Mouse (Mus musculus): ENCODE measurements around the gene 1700025C18Rik. TPM values are rescaled to one million over a fixed set of nuclear protein-coding genes. Genes with fewer than 3 reads are reported as not detected.

1700025C18Rik gene
- not detected in 2 replicates for polyA plus RNA-seq (2014; fragmentation: Nextera tagmentation; extraction: Ambion mirVana)

DNA sequence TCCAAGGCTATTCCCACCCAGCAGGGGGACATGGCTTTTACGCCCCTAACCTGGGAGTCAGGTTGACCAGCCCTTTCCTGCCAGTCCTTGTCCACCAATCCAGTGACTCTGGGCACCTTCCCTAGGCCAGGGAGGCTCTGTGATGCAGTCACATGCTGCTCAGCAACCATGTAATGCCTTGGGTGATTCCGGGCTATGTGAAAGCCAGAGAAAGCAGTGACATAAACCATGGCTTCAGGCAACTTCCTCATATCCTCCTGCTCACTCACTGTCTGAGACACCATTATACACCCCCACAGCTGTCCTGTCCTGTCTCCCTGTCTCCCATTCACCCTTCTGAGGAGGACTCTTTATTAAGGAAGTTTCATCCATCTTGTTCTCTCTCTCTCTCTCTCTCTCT, at the start of gene 1700025C18Rik:
Gene 1700025C18Rik (minus strand): TSS at position 101 of the 400 bp plus-strand sequence.
- H3K4me3 ChIP-seq (ENCODE audit: low read depth, low read length), result no peak within 1 kb of the TSS
- no peaks in the 10 kb centered on the region for H3K27me3 ChIP-seq (ENCODE audit: control insufficient read depth, insufficient read depth, low read length)
- H3K4me1 ChIP-seq (ENCODE audit: control insufficient read depth, insufficient read depth, low read length), result peaks cover 1% of the 10 kb centered on the region; the same call in 1 of the 2 replicates
- ATAC-seq (ENCODE audit: low read depth), result no peak
- no peak within 1 kb of the TSS for H3K4me2 ChIP-seq (ENCODE audit: low read depth, low read length)
- no peak within 1 kb of the TSS for H3K27ac ChIP-seq (ENCODE audit: low read depth, low read length)
- 83% methylated on average over 2 of the region's 2 CpGs for WGBS
- H3K9ac ChIP-seq (replicated peaks; ENCODE audit: low read depth, low read length), result no peak within 1 kb of the TSS
- no peaks in the 10 kb centered on the region for H3K36me3 ChIP-seq (ENCODE audit: control insufficient read depth, insufficient read depth, low read length)
- H3K9me3 ChIP-seq (ENCODE audit: control insufficient read depth, low read length), result no peaks in the 10 kb centered on the region

- Histone ChIP-seq H3K9me3 (ENCODE audit: control insufficient read depth, low read length) (no peaks in the 10 kb centered on the region), H3K9ac (replicated peaks; ENCODE audit: low read depth, low read length) (peak overlapping the region; percentile 8; the same call in 1 of the 2 replicates), H3K27ac (ENCODE audit: low read depth, low read length) (0 out of 2 replicates have a peak overlapping the region, but pooled peaks have one; percentile 23), H3K4me2 (ENCODE audit: low read depth, low read length) (no peak overlapping the region), H3K4me3 (ENCODE audit: low read depth, low read length) (no peak overlapping the region), H3K4me1 (ENCODE audit: control insufficient read depth, insufficient read depth, low read length) (peaks cover 22% of the 10 kb centered on the region), H3K36me3 (ENCODE audit: control insufficient read depth, insufficient read depth, low read length) (no peaks in the 10 kb centered on the region), H3K27me3 (ENCODE audit: control insufficient read depth, insufficient read depth, low read length) (0 out of 2 replicates have a peak, but pooled peaks cover 4% of the 10 kb centered on the region)
- peak; percentile 22; the same call in 1 of the 2 replicates for ATAC-seq (ENCODE audit: low read depth)
- 4% methylated on average over 16 of the region's 16 CpGs for WGBS
These were observed 45.5 kb upstream of the 1700025C18Rik start for GRCm38 (mm10) chr2:165136049-165136448.

GRCm38 (mm10) chr2:165133566-165133965, 43.0 kb upstream of the 1700025C18Rik start:
- 0 out of 2 replicates have a peak, but pooled peaks have one; percentile 4 for ATAC-seq (ENCODE audit: low read depth)
- Histone ChIP-seq H3K36me3 (ENCODE audit: control insufficient read depth, insufficient read depth, low read length) (no peaks in the 10 kb centered on the region), H3K27me3 (ENCODE audit: control insufficient read depth, insufficient read depth, low read length) (no peaks in the 10 kb centered on the region), H3K4me2 (ENCODE audit: low read depth, low read length) (no peak overlapping the region; the same call in 1 of the 2 replicates), H3K9ac (replicated peaks; ENCODE audit: low read depth, low read length) (no peak overlapping the region), H3K27ac (ENCODE audit: low read depth, low read length) (no peak overlapping the region), H3K9me3 (ENCODE audit: control insufficient read depth, low read length) (no peaks in the 10 kb centered on the region), H3K4me3 (ENCODE audit: low read depth, low read length) (no peak overlapping the region), H3K4me1 (ENCODE audit: control insufficient read depth, insufficient read depth, low read length) (peaks cover 22% of the 10 kb centered on the region)
- WGBS, result under 1% methylated on average over 15 of the region's 15 CpGs

DNA sequence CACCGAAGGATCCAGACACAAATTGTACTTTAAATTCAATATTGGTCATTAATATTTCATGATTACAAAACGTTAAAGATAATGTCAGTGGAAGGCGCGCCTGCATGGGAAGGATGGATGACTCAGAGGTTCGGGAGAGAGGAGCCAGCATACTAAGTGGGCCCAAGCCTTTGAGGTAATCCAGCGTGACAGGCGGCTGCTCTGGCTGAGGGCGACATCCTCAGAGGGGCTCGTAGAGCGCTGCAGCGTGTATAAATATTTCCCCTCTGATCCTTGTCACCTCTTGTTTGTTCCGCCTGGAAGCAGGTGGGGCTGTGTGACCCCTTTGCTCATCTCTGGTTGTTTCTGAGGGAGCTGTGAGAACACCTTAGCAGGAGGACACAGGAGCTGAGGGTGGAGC, 40.9 kb upstream of the 1700025C18Rik start:
- H3K27ac ChIP-seq (ENCODE audit: low read depth, low read length), result no peak overlapping the region
- WGBS, result 16% methylated on average over 12 of the region's 12 CpGs
- no peak for ATAC-seq (ENCODE audit: low read depth)
- no peaks in the 10 kb centered on the region for H3K36me3 ChIP-seq (ENCODE audit: control insufficient read depth, insufficient read depth, low read length)
- no peak overlapping the region for H3K4me3 ChIP-seq (ENCODE audit: low read depth, low read length)
- H3K4me1 ChIP-seq (ENCODE audit: control insufficient read depth, insufficient read depth, low read length), result peaks cover 15% of the 10 kb centered on the region
- H3K9ac ChIP-seq (replicated peaks; ENCODE audit: low read depth, low read length), result no peak overlapping the region
- no peaks in the 10 kb centered on the region for H3K9me3 ChIP-seq (ENCODE audit: control insufficient read depth, low read length)
- no peak overlapping the region for H3K4me2 ChIP-seq (ENCODE audit: low read depth, low read length)
- no peaks in the 10 kb centered on the region for H3K27me3 ChIP-seq (ENCODE audit: control insufficient read depth, insufficient read depth, low read length)

GRCm38 (mm10) chr2:165129189-165129588, 38.6 kb upstream of the 1700025C18Rik start:
- peak; percentile 22; the same call in 1 of the 2 replicates for ATAC-seq (ENCODE audit: low read depth)
- no peak overlapping the region for H3K9ac ChIP-seq (replicated peaks; ENCODE audit: low read depth, low read length)

DNA sequence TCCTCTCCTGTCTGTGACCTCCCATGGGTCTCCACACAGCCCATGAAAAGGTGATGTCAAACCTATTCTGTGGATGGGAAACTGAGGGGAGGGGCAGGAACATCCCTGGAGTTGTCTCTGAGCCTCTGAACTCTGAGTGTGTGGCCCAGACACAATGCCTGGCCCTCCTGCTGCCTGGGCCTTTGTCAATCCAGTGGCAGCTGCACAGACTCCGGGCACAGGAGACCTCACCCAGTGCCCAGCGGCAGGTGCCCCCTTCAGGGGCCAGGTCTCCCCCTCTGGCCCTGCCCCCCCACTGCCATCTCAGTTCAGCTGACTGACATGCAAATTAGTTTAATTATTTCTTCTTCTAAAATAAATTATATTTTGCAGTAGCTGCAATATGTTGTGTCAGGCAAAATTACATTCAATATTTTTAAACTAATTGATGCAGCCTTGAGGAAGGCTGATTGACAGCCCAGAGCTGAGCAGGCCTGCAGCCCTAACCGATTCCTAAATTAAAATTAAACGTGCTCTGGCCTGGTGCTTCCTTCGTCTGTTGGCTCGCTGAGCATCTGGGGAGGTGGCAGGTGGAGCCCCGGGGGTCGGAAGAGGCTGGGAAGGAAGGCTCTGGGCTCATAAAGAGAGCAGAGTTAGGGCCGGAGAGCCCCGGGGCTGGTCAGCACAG, 36.5 kb upstream of the 1700025C18Rik start:
- Histone ChIP-seq H3K4me2 (ENCODE audit: low read depth, low read length) (no peak overlapping the region), H3K4me1 (ENCODE audit: control insufficient read depth, insufficient read depth, low read length) (0 out of 2 replicates have a peak, but pooled peaks cover 4% of the 10 kb centered on the region), H3K36me3 (ENCODE audit: control insufficient read depth, insufficient read depth, low read length) (no peaks in the 10 kb centered on the region), H3K27ac (ENCODE audit: low read depth, low read length) (no peak overlapping the region), H3K9me3 (ENCODE audit: control insufficient read depth, low read length) (no peaks in the 10 kb centered on the region), H3K9ac (replicated peaks; ENCODE audit: low read depth, low read length) (no peak overlapping the region), H3K4me3 (ENCODE audit: low read depth, low read length) (no peak overlapping the region), H3K27me3 (ENCODE audit: control insufficient read depth, insufficient read depth, low read length) (0 out of 2 replicates have a peak, but pooled peaks cover 2% of the 10 kb centered on the region)
- 13% methylated on average over 10 of the region's 10 CpGs for WGBS
- no peak for ATAC-seq (ENCODE audit: low read depth)

More at GRCm38 (mm10) chr2:165129189-165129588, 38.6 kb upstream of the 1700025C18Rik start:
- Histone ChIP-seq H3K4me1 (ENCODE audit: control insufficient read depth, insufficient read depth, low read length) (0 out of 2 replicates have a peak, but pooled peaks cover 9% of the 10 kb centered on the region), H3K27ac (ENCODE audit: low read depth, low read length) (no peak overlapping the region), H3K36me3 (ENCODE audit: control insufficient read depth, insufficient read depth, low read length) (no peaks in the 10 kb centered on the region), H3K4me3 (ENCODE audit: low read depth, low read length) (no peak overlapping the region), H3K9me3 (ENCODE audit: control insufficient read depth, low read length) (no peaks in the 10 kb centered on the region), H3K27me3 (ENCODE audit: control insufficient read depth, insufficient read depth, low read length) (0 out of 2 replicates have a peak, but pooled peaks cover 2% of the 10 kb centered on the region), H3K4me2 (ENCODE audit: low read depth, low read length) (no peak overlapping the region)
- WGBS, result 27% methylated on average over 4 of the region's 4 CpGs

DNA sequence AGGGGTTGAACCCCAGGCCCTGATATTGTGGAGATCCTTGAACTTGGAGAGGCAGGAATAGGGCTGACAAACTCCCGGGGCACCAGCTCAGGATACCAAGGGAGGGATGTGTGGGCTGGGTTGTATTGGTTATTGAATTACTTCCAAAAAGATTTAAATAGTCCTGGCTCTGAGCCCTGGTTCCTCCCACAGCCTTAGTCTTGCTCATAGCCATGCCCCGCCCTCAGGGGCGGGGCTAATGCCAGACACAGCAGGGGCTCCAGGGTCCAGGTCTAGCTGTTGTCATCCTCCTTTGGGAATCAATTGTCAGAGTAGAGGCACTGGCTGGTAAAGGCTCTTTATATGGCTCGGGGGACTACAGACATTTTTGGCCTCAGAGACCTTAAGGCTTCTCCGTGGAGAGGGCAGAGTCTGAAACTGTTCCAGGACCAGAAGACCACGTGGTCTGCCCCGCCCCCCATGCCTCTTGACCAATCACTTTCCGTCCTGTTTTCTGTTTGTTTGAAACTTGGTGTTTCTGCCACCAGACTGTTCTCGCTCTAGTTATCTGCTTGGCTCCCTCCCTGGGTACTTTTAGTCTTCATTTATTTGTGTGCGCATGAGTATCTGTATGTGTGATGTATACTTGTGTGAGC, 30.8 kb upstream of the 1700025C18Rik start:
- Histone ChIP-seq H3K9ac (replicated peaks; ENCODE audit: low read depth, low read length) (no peak overlapping the region), H3K4me2 (ENCODE audit: low read depth, low read length) (no peak overlapping the region), H3K4me3 (ENCODE audit: low read depth, low read length) (no peak overlapping the region), H3K9me3 (ENCODE audit: control insufficient read depth, low read length) (no peaks in the 10 kb centered on the region), H3K4me1 (ENCODE audit: control insufficient read depth, insufficient read depth, low read length) (peaks cover 2% of the 10 kb centered on the region; the same call in 1 of the 2 replicates), H3K36me3 (ENCODE audit: control insufficient read depth, insufficient read depth, low read length) (no peaks in the 10 kb centered on the region), H3K27me3 (ENCODE audit: control insufficient read depth, insufficient read depth, low read length) (0 out of 2 replicates have a peak, but pooled peaks cover 2% of the 10 kb centered on the region), H3K27ac (ENCODE audit: low read depth, low read length) (no peak overlapping the region)
- no peak; the same call in 1 of the 2 replicates for ATAC-seq (ENCODE audit: low read depth)
- WGBS, result 34% methylated on average over 10 of the region's 10 CpGs

GRCm38 (mm10) chr2:165120765-165121164, 30.2 kb upstream of the 1700025C18Rik start:
- peaks cover 2% of the 10 kb centered on the region; the same call in 1 of the 2 replicates for H3K4me1 ChIP-seq (ENCODE audit: control insufficient read depth, insufficient read depth, low read length)
- WGBS, result 50% methylated on average over 9 of the region's 9 CpGs
- no peak overlapping the region for H3K27ac ChIP-seq (ENCODE audit: low read depth, low read length)
- H3K27me3 ChIP-seq (ENCODE audit: control insufficient read depth, insufficient read depth, low read length), result no peaks in the 10 kb centered on the region
- no peaks in the 10 kb centered on the region for H3K9me3 ChIP-seq (ENCODE audit: control insufficient read depth, low read length)
- no peaks in the 10 kb centered on the region for H3K36me3 ChIP-seq (ENCODE audit: control insufficient read depth, insufficient read depth, low read length)
- no peak overlapping the region for H3K9ac ChIP-seq (replicated peaks; ENCODE audit: low read depth, low read length)
- ATAC-seq (ENCODE audit: low read depth), result no peak
- no peak overlapping the region for H3K4me3 ChIP-seq (ENCODE audit: low read depth, low read length)
- H3K4me2 ChIP-seq (ENCODE audit: low read depth, low read length), result no peak overlapping the region

DNA sequence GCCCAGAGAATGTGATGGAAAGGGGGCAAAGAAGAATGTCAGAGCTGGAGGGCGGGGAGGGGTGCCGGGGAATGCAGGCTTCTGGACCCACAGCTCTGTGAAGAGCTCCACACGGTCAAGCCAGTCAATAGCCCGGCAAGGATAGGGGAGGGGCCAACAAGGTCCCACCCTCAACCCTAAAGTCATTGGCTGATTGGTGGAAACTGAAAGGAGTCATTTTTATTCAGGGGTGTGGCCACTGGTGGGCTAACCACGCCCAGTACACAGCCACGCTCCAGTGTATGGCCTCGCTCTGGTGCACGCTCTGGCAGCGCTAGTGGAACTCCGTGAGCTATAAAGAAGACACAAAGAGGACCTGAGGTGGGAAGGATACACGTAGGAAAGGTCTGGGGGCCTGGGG, 23.2 kb upstream of the 1700025C18Rik start:
- H3K27ac ChIP-seq (ENCODE audit: low read depth, low read length), result no peak overlapping the region
- WGBS, result 20% methylated on average over 11 of the region's 11 CpGs
- no peak overlapping the region for H3K4me2 ChIP-seq (ENCODE audit: low read depth, low read length)
- no peaks in the 10 kb centered on the region for H3K9me3 ChIP-seq (ENCODE audit: control insufficient read depth, low read length)
- peak; percentile 36; the same call in 1 of the 2 replicates for ATAC-seq (ENCODE audit: low read depth)
- no peak overlapping the region for H3K4me3 ChIP-seq (ENCODE audit: low read depth, low read length)
- peaks cover 35% of the 10 kb centered on the region for H3K27me3 ChIP-seq (ENCODE audit: control insufficient read depth, insufficient read depth, low read length)
- peaks cover 7% of the 10 kb centered on the region; the same call in 1 of the 2 replicates for H3K4me1 ChIP-seq (ENCODE audit: control insufficient read depth, insufficient read depth, low read length)
- H3K36me3 ChIP-seq (ENCODE audit: control insufficient read depth, insufficient read depth, low read length), result no peaks in the 10 kb centered on the region
- no peak overlapping the region for H3K9ac ChIP-seq (replicated peaks; ENCODE audit: low read depth, low read length)

All from neural tube, embryonic 14.5 days (tissue).